Mouse (Mus musculus) kidney, postnatal 0 days (tissue): ENCODE results near the gene Olfr457. TPM values are rescaled to one million over a fixed set of nuclear protein-coding genes. Genes with fewer than 3 reads are reported as not detected.
A peak's percentile ranks its signal among the peaks of the same experiment; 100 is the strongest.
"Not testable (repeated sequence)": the region's sequence is repeated elsewhere in the genome, so short reads cannot be mapped to it uniquely, and the experiment has no call there.

Experiments
- ATAC-seq: fragments of 200-750 bp; cut with Nextera tagmentation; replicated peaks from 2 replicates; pipeline ENCODE4 v1.8.0; 2017; ENCODE audit warnings: low read depth, moderate number of reproducible peaks, moderate TSS enrichment, moderate library complexity; ENCODE audit not compliant: low FRiP score
- DNase-seq: peaks from one replicate; pipeline ENCODE4 v3.0.0-alpha.2; 2016; ENCODE audit warnings: low spot score
- H3K27ac ChIP-seq: fragments of 300-500 bp; sonication (generic); 2 replicates; pipeline ENCODE4 v1.5.1; 2014; ENCODE audit warnings: mild to moderate bottlenecking
- H3K27me3 ChIP-seq: fragments of 300-500 bp; sonication (generic); 2 replicates; pipeline ENCODE4 v1.6.1; 2014; ENCODE audit warnings: low read length, mixed read lengths; ENCODE audit not compliant: insufficient read depth
- H3K36me3 ChIP-seq: fragments of 300-500 bp; sonication (generic); 2 replicates; pipeline ENCODE4 v1.6.1; 2014; ENCODE audit warnings: low read length, mixed read lengths; ENCODE audit not compliant: insufficient read depth
- H3K4me1 ChIP-seq: fragments of 300-500 bp; sonication (generic); replicated peaks from 2 replicates; pipeline ENCODE4 v1.6.1; 2014; ENCODE audit warnings: antibody characterized with exemption, low read length, mixed read lengths; ENCODE audit not compliant: insufficient read depth
- H3K4me2 ChIP-seq: fragments of 300-500 bp; sonication (generic); 2 replicates; pipeline ENCODE4 v1.6.1; 2014; ENCODE audit warnings: mild to moderate bottlenecking, low read length, moderate library complexity, mixed read lengths
- H3K4me3 ChIP-seq: fragments of 300-500 bp; sonication (generic); replicated peaks from 2 replicates; pipeline ENCODE4 v1.5.1; 2014; ENCODE audit warnings: low read depth, low read length
- H3K9ac ChIP-seq: fragments of 300-500 bp; sonication (generic); 2 replicates; pipeline ENCODE4 v1.6.1; 2014; ENCODE audit warnings: low read depth, low read length
- H3K9me3 ChIP-seq: fragments of 300-500 bp; sonication (generic); replicated peaks from 2 replicates; pipeline ENCODE4 v1.6.1; 2016; ENCODE audit warnings: low read length, inconsistent platforms, mixed read lengths
- CTCF ChIP-seq: IDR thresholded peaks from 2 replicates; pipeline ENCODE4 v1.5.1; 2016; ENCODE audit warnings: antibody characterized with exemption, low read depth, mild to moderate bottlenecking, moderate library complexity
- WGBS: fragments of 180-500 bp; shearing (Covaris S2); extraction: QIAGEN DNeasy Blood & Tissue Kit; methylation state at CpG from one replicate; pipeline ENCODE4 v1.1.7; 2014; 5-methylcytosine and 5-hydroxymethylcytosine counted together
- polyA plus RNA-seq: library from polyadenylated mRNA; unstranded; fragments of >200 nt; fragmentation: Nextera tagmentation; extraction: Ambion mirVana; gene quantifications from 2 replicates; pipeline ENCODE4 v1.2.1, GENCODE M21; 2015

Olfr457 gene
- not detected in 2 replicates for polyA plus RNA-seq

- no peaks in the 10 kb centered on the region for H3K9me3 ChIP-seq
- WGBS, result 68% methylated on average over 1 of the region's 1 CpGs
- no peak for TF ChIP-seq CTCF
- no peak within 1 kb of the TSS for H3K4me2 ChIP-seq
- no peak within 1 kb of the TSS for H3K9ac ChIP-seq
- no peak within 1 kb of the TSS for H3K4me3 ChIP-seq
- no peaks in the 10 kb centered on the region for H3K4me1 ChIP-seq
- ATAC-seq, result no peak
- no peak for DNase-seq
- H3K27me3 ChIP-seq, result no peaks in the 10 kb centered on the region
- H3K27ac ChIP-seq, result no peak within 1 kb of the TSS
- no peaks in the 10 kb centered on the region for H3K36me3 ChIP-seq
Measured at GRCm38 (mm10) chr6:42476235-42476634, at the start of gene Olfr457. Gene Olfr457, minus strand, starts transcription at chr6:42476335.

- ATAC-seq (no peak), DNase-seq (peak; percentile 59)
- 63% methylated on average over 1 of the region's 1 CpGs for WGBS
- no peak for TF ChIP-seq CTCF
- Histone ChIP-seq H3K4me1 (no peaks in the 10 kb centered on the region), H3K4me3 (no peak overlapping the region), H3K9ac (no peak overlapping the region), H3K36me3 (no peaks in the 10 kb centered on the region), H3K4me2 (no peak overlapping the region), H3K27me3 (no peaks in the 10 kb centered on the region), H3K9me3 (no peaks in the 10 kb centered on the region), H3K27ac (no peak overlapping the region)
Measured at GRCm38 (mm10) chr6:42513461-42513860, 37.3 kb upstream of the Olfr457 start.

- ATAC-seq, result no peak
- TF ChIP-seq CTCF, result no peak
Measured at GRCm38 (mm10) chr6:42509311-42509710, 33.2 kb upstream of the Olfr457 start.

GRCm38 (mm10) chr6:42503478-42503877 is 27.3 kb upstream of the Olfr457 start:
- ATAC-seq, result no peak
- H3K36me3 ChIP-seq, result no peaks in the 10 kb centered on the region
- 44% methylated on average over 2 of the region's 2 CpGs for WGBS

More at GRCm38 (mm10) chr6:42509311-42509710, 33.2 kb upstream of the Olfr457 start:
- peak; percentile 73 for DNase-seq
- H3K27ac ChIP-seq, result no peak overlapping the region
- H3K9ac ChIP-seq, result no peak overlapping the region
- no peak overlapping the region for H3K4me2 ChIP-seq
- H3K36me3 ChIP-seq, result no peaks in the 10 kb centered on the region
- no peaks in the 10 kb centered on the region for H3K27me3 ChIP-seq
- H3K9me3 ChIP-seq, result no peaks in the 10 kb centered on the region
- H3K4me1 ChIP-seq, result no peaks in the 10 kb centered on the region
- no peak overlapping the region for H3K4me3 ChIP-seq

GRCm38 (mm10) chr6:42489731-42490130 is 13.6 kb upstream of the Olfr457 start:
- no peaks in the 10 kb centered on the region for H3K4me1 ChIP-seq
- no peaks in the 10 kb centered on the region for H3K9me3 ChIP-seq
- DNase-seq, result no peak
- H3K27ac ChIP-seq, result no peak overlapping the region
- no peak overlapping the region for H3K9ac ChIP-seq
- no peaks in the 10 kb centered on the region for H3K36me3 ChIP-seq
- no peak overlapping the region for H3K4me2 ChIP-seq
- no peak for TF ChIP-seq CTCF
- WGBS, result 78% methylated on average over 1 of the region's 1 CpGs
- no peaks in the 10 kb centered on the region for H3K27me3 ChIP-seq
- no peak overlapping the region for H3K4me3 ChIP-seq
- no peak for ATAC-seq

More at GRCm38 (mm10) chr6:42503478-42503877, 27.3 kb upstream of the Olfr457 start:
- no peak for TF ChIP-seq CTCF
- no peak overlapping the region for H3K4me2 ChIP-seq
- no peaks in the 10 kb centered on the region for H3K27me3 ChIP-seq
- H3K9me3 ChIP-seq, result no peaks in the 10 kb centered on the region
- no peaks in the 10 kb centered on the region for H3K4me1 ChIP-seq
- no peak overlapping the region for H3K27ac ChIP-seq
- no peak overlapping the region for H3K9ac ChIP-seq
- peak; percentile 89 for DNase-seq
- H3K4me3 ChIP-seq, result no peak overlapping the region

- no peak for TF ChIP-seq CTCF
- Histone ChIP-seq H3K27ac (no peak within 1 kb of the TSS), H3K4me3 (no peak within 1 kb of the TSS), H3K9me3 (no peaks in the 10 kb centered on the region), H3K4me1 (no peaks in the 10 kb centered on the region), H3K27me3 (no peaks in the 10 kb centered on the region), H3K36me3 (no peaks in the 10 kb centered on the region), H3K9ac (no peak within 1 kb of the TSS), H3K4me2 (no peak within 1 kb of the TSS)
- ATAC-seq (no peak), DNase-seq (no peak)
- 82% methylated on average over 1 of the region's 1 CpGs for WGBS
Measured at GRCm38 (mm10) chr6:42487114-42487513, 11.0 kb upstream of the Olfr457 start, which contains the start of gene Olfr456. Gene Olfr456, minus strand, starts transcription at chr6:42487214.

GRCm38 (mm10) chr6:42484633-42485032 is 8.5 kb upstream of the Olfr457 start:
- H3K4me1 ChIP-seq, result no peaks in the 10 kb centered on the region
- no peak for ATAC-seq
- H3K27me3 ChIP-seq, result no peaks in the 10 kb centered on the region
- H3K4me3 ChIP-seq, result no peak overlapping the region
- no peaks in the 10 kb centered on the region for H3K36me3 ChIP-seq
- no peaks in the 10 kb centered on the region for H3K9me3 ChIP-seq
- H3K9ac ChIP-seq, result no peak overlapping the region
- H3K4me2 ChIP-seq, result no peak overlapping the region
- no peak overlapping the region for H3K27ac ChIP-seq
- no peak for TF ChIP-seq CTCF
- peak; percentile 16 for DNase-seq

GRCm38 (mm10) chr6:42471298-42471697 is 4.8 kb downstream of the Olfr457 start:
- H3K36me3 ChIP-seq, H3K27me3 ChIP-seq, H3K4me1 ChIP-seq, H3K27ac ChIP-seq, H3K4me3 ChIP-seq, H3K9ac ChIP-seq, ATAC-seq, H3K9me3 ChIP-seq, H3K4me2 ChIP-seq, DNase-seq: not testable (repeated sequence)
- WGBS, result 95% methylated on average over 4 of the region's 4 CpGs
